Mouse (Mus musculus) ES-E14 (cell line): ENCODE data around the gene Ppbp.

Source experiments
- HCFC1 ChIP-seq: IDR thresholded peaks from 2 replicates; pipeline ENCODE4 v1.6.1; 2012; ENCODE audit warnings: low read length, inconsistent platforms, borderline replicate concordance; ENCODE audit not compliant: insufficient read depth
- ZC3H11A ChIP-seq: IDR thresholded peaks from 2 replicates; pipeline ENCODE4 v1.6.1; 2012; ENCODE audit warnings: low read depth, mild to moderate bottlenecking, inconsistent platforms, low read length, borderline replicate concordance
- ZNF384 ChIP-seq: IDR thresholded peaks from 2 replicates; pipeline ENCODE4 v1.6.1; 2012; ENCODE audit warnings: low read depth, low read length, inconsistent platforms

- TF ChIP-seq ZC3H11A (no peak), ZNF384 (no peak), HCFC1 (no peak)
These were observed 39.0 kb downstream of the Ppbp start for GRCm38 (mm10) chr5:90807176-90807950.
